Mouse (Mus musculus) G1E (cell line): ENCODE data around the gene Dnah11. TPM values are rescaled to one million over a fixed set of nuclear protein-coding genes. Genes with fewer than 3 reads are reported as not detected.

Source experiments
- ATAC-seq: 2 replicates; pipeline ENCODE4 v1.8.0; 2016; ENCODE audit warnings: mild to moderate bottlenecking; ENCODE audit not compliant: insufficient number of reproducible peaks, poor library complexity, low FRiP score, severe bottlenecking; ENCODE audit errors: extremely low read depth
- DNase-seq: peaks from one replicate; pipeline ENCODE4 v3.0.0; 2012; ENCODE audit warnings: low spot score
- H3K27me3 ChIP-seq: 2 replicates; pipeline ENCODE4 v1.6.1; 2012; ENCODE audit warnings: mild to moderate bottlenecking, low read length, inconsistent platforms; ENCODE audit not compliant: insufficient read depth
- H3K36me3 ChIP-seq: replicated peaks from 2 replicates; pipeline ENCODE3; 2012; ENCODE audit warnings: mild to moderate bottlenecking, inconsistent platforms
- H3K4me1 ChIP-seq: 2 replicates; pipeline ENCODE4 v1.6.1; 2012; ENCODE audit warnings: low read depth, low read length, inconsistent platforms, mixed read lengths; ENCODE audit not compliant: insufficient read depth
- H3K4me3 ChIP-seq: 2 replicates; pipeline ENCODE4 v1.5.1; 2012; ENCODE audit warnings: low read depth, mild to moderate bottlenecking, inconsistent platforms, low read length, moderate library complexity, mixed read lengths
- H3K9me3 ChIP-seq: replicated peaks from 2 replicates; pipeline ENCODE4 v1.6.1; 2012; ENCODE audit warnings: inconsistent platforms
- CTCF ChIP-seq: IDR thresholded peaks from 2 replicates; pipeline ENCODE4 v1.5.1; 2012; ENCODE audit warnings: low read depth, low read length, inconsistent platforms, mixed read lengths
- GATA1 ChIP-seq: IDR thresholded peaks from 2 replicates; pipeline ENCODE4 v1.6.1; 2012; ENCODE audit warnings: borderline replicate concordance, low read length, inconsistent platforms, mixed read lengths
- GATA2 ChIP-seq: IDR thresholded peaks from 2 replicates; pipeline ENCODE4 v1.6.1; 2012; ENCODE audit warnings: low read depth, low read length, inconsistent platforms, borderline replicate concordance
- POLR2AphosphoS5 ChIP-seq: IDR thresholded peaks from 2 replicates; pipeline ENCODE4 v1.6.1; 2012; ENCODE audit warnings: low read depth, low read length, inconsistent platforms; ENCODE audit not compliant: insufficient replicate concordance
- TAL1 ChIP-seq: conservative IDR thresholded peaks from 2 replicates; pipeline ENCODE4 v1.6.1; 2012; ENCODE audit warnings: low read depth, low read length, inconsistent platforms, mixed read lengths
- polyA plus RNA-seq: library from polyadenylated mRNA; stranded (reverse); fragments of >175 nt; gene quantifications from 2 replicates; pipeline ENCODE4 v1.2.3, GENCODE M21; 2012
- total RNA-seq, 2 experiments: library from RNA; stranded (forward) in 1 of 2; stranded (reverse) in 1 of 2; fragments of 200-1000 nt in 1 of 2; fragments of >200 nt in 1 of 2; fragmentation: Nextera tagmentation in 1 of 2; gene quantifications; 2 replicates each; pipeline ENCODE4 v1.2.3; 2014 to 2017

Gene Dnah11
- total and polyA plus RNA-seq, 3 experiments: 0.05 TPM; not detected in 2

- H3K4me3 ChIP-seq: no peak overlapping the region
- no peak for DNase-seq
Observed at GRCm38 (mm10) chr12:117842676-117843075, 356.2 kb downstream of the Dnah11 start.

GRCm38 (mm10) chr12:117840705-117841104 lies 358.1 kb downstream of the Dnah11 start:
- ATAC-seq (no peak), DNase-seq (no peak)
- Histone ChIP-seq H3K9me3 (peaks cover 23% of the 10 kb centered on the region), H3K4me3 (no peak overlapping the region), H3K36me3 (no peaks in the 10 kb centered on the region), H3K4me1 (peaks cover 5% of the 10 kb centered on the region), H3K27me3 (peaks cover 5% of the 10 kb centered on the region; the same call in 1 of the 2 replicates)
- TF ChIP-seq GATA2: no peak
- TF ChIP-seq TAL1: no peak
- TF ChIP-seq POLR2AphosphoS5: no peak
- TF ChIP-seq GATA1: no peak
- TF ChIP-seq CTCF: no peak

More at GRCm38 (mm10) chr12:117842676-117843075, 356.2 kb downstream of the Dnah11 start:
- peaks cover 5% of the 10 kb centered on the region for H3K4me1 ChIP-seq
- peaks cover 25% of the 10 kb centered on the region for H3K9me3 ChIP-seq
- H3K27me3 ChIP-seq: peaks cover 5% of the 10 kb centered on the region; the same call in 1 of the 2 replicates
- no peak for ATAC-seq
- H3K36me3 ChIP-seq: no peaks in the 10 kb centered on the region
- TF ChIP-seq TAL1 (no peak), POLR2AphosphoS5 (no peak), GATA2 (no peak), CTCF (no peak), GATA1 (no peak)

- TF ChIP-seq POLR2AphosphoS5: no peak
- Histone ChIP-seq H3K9me3 (peaks cover 16% of the 10 kb centered on the region), H3K4me3 (no peak overlapping the region), H3K27me3 (peaks cover 5% of the 10 kb centered on the region; the same call in 1 of the 2 replicates), H3K36me3 (no peaks in the 10 kb centered on the region), H3K4me1 (no peaks in the 10 kb centered on the region)
- DNase-seq: no peak
- ATAC-seq: no peak
Observed at GRCm38 (mm10) chr12:117837376-117837775, 361.5 kb downstream of the Dnah11 start.

DNA sequence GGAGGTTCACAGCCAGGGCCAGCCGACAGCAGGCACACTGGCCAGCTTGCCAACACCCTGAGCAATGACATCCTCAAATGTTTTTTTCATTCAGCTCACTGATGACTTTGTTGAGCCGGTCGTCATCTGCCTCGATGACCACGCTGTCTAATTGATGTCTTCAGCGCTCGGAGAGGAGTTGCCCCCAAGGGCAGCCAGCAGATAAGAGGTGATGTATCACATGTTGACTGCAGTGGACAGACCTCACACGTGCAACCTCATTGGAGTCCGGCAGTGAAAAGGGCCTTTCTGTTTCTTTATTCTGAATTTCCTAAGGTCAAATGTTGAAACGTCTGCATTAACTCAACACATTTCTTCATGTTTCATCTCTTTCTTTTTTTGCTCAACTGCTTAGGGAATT lies 363.5 kb downstream of the Dnah11 start:
- ATAC-seq: no peak
- Histone ChIP-seq H3K4me3 (no peak overlapping the region), H3K36me3 (no peaks in the 10 kb centered on the region), H3K4me1 (no peaks in the 10 kb centered on the region), H3K27me3 (peaks cover 5% of the 10 kb centered on the region; the same call in 1 of the 2 replicates), H3K9me3 (peaks cover 18% of the 10 kb centered on the region)
- DNase-seq: no peak
- TF ChIP-seq TAL1 (no peak), CTCF (no peak), POLR2AphosphoS5 (no peak), GATA1 (no peak), GATA2 (no peak)

- no peak for ATAC-seq
- no peak for DNase-seq
- TF ChIP-seq CTCF: no peak
- no peak for TF ChIP-seq GATA2
- TF ChIP-seq TAL1: no peak
- no peak for TF ChIP-seq POLR2AphosphoS5
- TF ChIP-seq GATA1: no peak
Observed at GRCm38 (mm10) chr12:117834652-117835051, 364.2 kb downstream of the Dnah11 start.

GRCm38 (mm10) chr12:117832190-117832589 lies 366.7 kb downstream of the Dnah11 start:
- no peaks in the 10 kb centered on the region for H3K36me3 ChIP-seq
- peaks cover 10% of the 10 kb centered on the region for H3K9me3 ChIP-seq
- no peak for DNase-seq
- no peak for ATAC-seq
- no peaks in the 10 kb centered on the region for H3K27me3 ChIP-seq
- H3K4me3 ChIP-seq: no peak overlapping the region
- no peak for TF ChIP-seq GATA2
- TF ChIP-seq POLR2AphosphoS5: no peak
- no peak for TF ChIP-seq GATA1
- TF ChIP-seq TAL1: no peak
- TF ChIP-seq CTCF: no peak
- no peaks in the 10 kb centered on the region for H3K4me1 ChIP-seq

More at GRCm38 (mm10) chr12:117834652-117835051, 364.2 kb downstream of the Dnah11 start:
- peaks cover 18% of the 10 kb centered on the region for H3K9me3 ChIP-seq
- no peaks in the 10 kb centered on the region for H3K36me3 ChIP-seq
- H3K27me3 ChIP-seq: peaks cover 5% of the 10 kb centered on the region; the same call in 1 of the 2 replicates
- H3K4me1 ChIP-seq: no peaks in the 10 kb centered on the region
- H3K4me3 ChIP-seq: no peak overlapping the region
